Mouse (Mus musculus) kidney, adult 2 months (tissue): ENCODE data around the gene Dnah8.
A peak's percentile ranks its signal among the peaks of the same experiment; 100 is the strongest.

Experiments
- CTCF ChIP-seq: fragments of 200-500 bp; conservative IDR thresholded peaks from 2 replicates; pipeline ENCODE4 v1.5.1; 2011; ENCODE audit warnings: low read depth, mild to moderate bottlenecking, control low read depth, low read length, moderate library complexity, mixed read lengths; ENCODE audit not compliant: insufficient read depth, insufficient read length
- POLR2A ChIP-seq: fragments of 200-500 bp; IDR thresholded peaks from one replicate; pipeline ENCODE4 v1.6.1; 2011; ENCODE audit warnings: low read depth, low read length, control low read depth

GRCm38 (mm10) chr17:30648770-30649169 is 24.6 kb downstream of the Dnah8 start:
- TF ChIP-seq CTCF, result peak; percentile 21; the same call in 1 of the 2 replicates
- TF ChIP-seq POLR2A, result no peak
